In the genomic region with DNA sequence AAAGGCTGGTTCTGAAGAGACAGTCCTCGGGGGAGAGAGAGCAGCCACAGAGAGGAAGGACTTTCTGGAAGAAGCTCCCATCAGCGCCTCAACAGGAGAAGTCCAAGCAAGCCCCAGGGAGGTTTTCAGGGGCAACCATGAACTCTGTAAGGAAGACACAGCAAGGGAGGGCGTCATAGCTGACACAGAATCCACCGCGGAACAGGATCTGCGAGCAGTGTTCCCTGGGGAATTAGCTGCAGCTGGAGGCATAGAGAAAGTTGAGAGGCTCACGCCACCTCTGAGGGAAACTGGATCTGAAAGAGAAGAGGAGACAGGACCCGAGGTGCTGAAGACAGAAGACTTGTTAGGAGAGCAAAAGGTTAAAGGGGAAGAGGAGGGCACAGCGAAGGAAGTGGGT, we compare ENCODE assay signal across 29 mouse cellular contexts.
A peak's percentile ranks its signal among the peaks of the same experiment; 100 is the strongest.
DNase-seq lines count a peak whose midpoint lies in the region; ATAC-seq and TF ChIP-seq lines count a peak whose summit lies in the region.
"Had no signal": no experiment of that assay in that cellular context is flagged by ENCODE, and none has a peak within 500 bp of the region (broad histone marks: within the 10 kb centered on the region; RNA-seq: fewer than 3 reads in every experiment).

No protein-coding gene starts in this region.

- TF ChIP-seq CTCF in lung, adult 2 months (IDR thresholded peaks at IDR 0.05; ENCODE audit: insufficient read depth, low read length), result no peak

- 55% methylated on average over 9 of the region's 9 CpGs for WGBS in heart, embryonic 12.5 days
- 33% methylated on average over 9 of the region's 9 CpGs for WGBS in kidney, embryonic 16.5 days
- WGBS in lung, adult 2 months, result 56% methylated on average over 9 of the region's 9 CpGs
- 43% methylated on average over 9 of the region's 9 CpGs for WGBS in embryonic facial prominence, embryonic 14.5 days

- peak; percentile 6 to 12 for DNase-seq in heart, adult 18-20 months
- DNase-seq in kidney, postnatal 25 days, result no peak
- DNase-seq in lung, postnatal 10 days, result peak; percentile 12
- no peak for DNase-seq in lung, adult 2 months
- DNase-seq in embryonic facial prominence, embryonic 14.5 days (ENCODE audit: low spot score), result peak; percentile 41
- DNase-seq: adrenal gland, postnatal 25 days; cerebellum, adult 11-12 months; cerebellum, adult 9-11 months; forebrain, postnatal 0 days; gastrocnemius, postnatal 10 days; heart, postnatal 36 days; kidney, adult 9 months; right cerebral cortex, postnatal 25 days; thymus, adult 18-20 months; thymus, postnatal 25 days had no signal

- H3K4me2 ChIP-seq in heart, embryonic 12.5 days, result no peak overlapping the region
- H3K4me2 ChIP-seq in kidney, embryonic 16.5 days (replicated peaks; ENCODE audit: low read depth, low read length), result no peak overlapping the region
- H3K4me2 ChIP-seq in embryonic facial prominence, embryonic 14.5 days (ENCODE audit: low read depth, low read length), result no peak overlapping the region
- H3K4me2 ChIP-seq: embryonic facial prominence, embryonic 12.5 days; hindbrain, embryonic 14.5 days; limb, embryonic 12.5 days; liver, embryonic 15.5 days; midbrain, embryonic 15.5 days; stomach, embryonic 15.5 days had no signal

- no peak for ATAC-seq in heart, embryonic 12.5 days (ENCODE audit: insufficient number of reproducible peaks, low FRiP score)
- ATAC-seq in kidney, embryonic 16.5 days (ENCODE audit: low FRiP score, low TSS enrichment), result peak; percentile 35; the same call in 1 of the 2 replicates
- peak; percentile 73; the same call in 1 of the 2 replicates for ATAC-seq in embryonic facial prominence, embryonic 14.5 days (ENCODE audit: low read depth)
- ATAC-seq: CD4-positive, CD25-positive, alpha-beta regulatory T cell, adult 4 months; forebrain, postnatal 0 days; inflammation-experienced regulatory T-cells, adult 6 months; midbrain, embryonic 15.5 days had no signal

- no peak overlapping the region for H3K4me3 ChIP-seq in heart, embryonic 12.5 days
- H3K4me3 ChIP-seq in kidney, embryonic 16.5 days (ENCODE audit: low read length), result no peak overlapping the region
- no peak overlapping the region for H3K4me3 ChIP-seq in lung, adult 2 months (replicated peaks; ENCODE audit: extremely low read depth, low read depth, low read length)
- H3K4me3 ChIP-seq in embryonic facial prominence, embryonic 14.5 days (ENCODE audit: low read depth, low read length), result no peak overlapping the region
- H3K4me3 ChIP-seq: embryonic facial prominence, embryonic 12.5 days; heart, embryonic 10.5 days; layer of hippocampus, adult 2 months; left cerebral cortex, adult 2 months; limb, embryonic 12.5 days; liver, embryonic 15.5 days; midbrain, embryonic 10.5 days; midbrain, embryonic 15.5 days; stomach, embryonic 15.5 days had no signal

- no peak for TF ChIP-seq POLR2A in lung, adult 2 months (IDR thresholded peaks at IDR 0.05; ENCODE audit: borderline replicate concordance, extremely low read depth, low read depth, low read length)

- no peaks in the 10 kb centered on the region; the same call in 1 of the 2 replicates for H3K27me3 ChIP-seq in heart, embryonic 12.5 days (replicated peaks)
- H3K27me3 ChIP-seq in kidney, embryonic 16.5 days (ENCODE audit: insufficient read depth, low read length), result no peaks in the 10 kb centered on the region
- H3K27me3 ChIP-seq in embryonic facial prominence, embryonic 14.5 days (replicated peaks; ENCODE audit: control insufficient read depth, insufficient read depth, low read length), result no peaks in the 10 kb centered on the region
- H3K27me3 ChIP-seq: embryonic facial prominence, embryonic 12.5 days; liver, embryonic 15.5 days; midbrain, embryonic 15.5 days; stomach, embryonic 15.5 days had no signal

- H3K9me3 ChIP-seq in heart, embryonic 12.5 days (replicated peaks), result peaks cover 4% of the 10 kb centered on the region; the same call in 1 of the 2 replicates
- peaks cover 3% of the 10 kb centered on the region; the same call in 1 of the 2 replicates for H3K9me3 ChIP-seq in kidney, embryonic 16.5 days (ENCODE audit: low read length)
- no peaks in the 10 kb centered on the region for H3K9me3 ChIP-seq in embryonic facial prominence, embryonic 14.5 days (ENCODE audit: control insufficient read depth, low read length)
- H3K9me3 ChIP-seq: embryonic facial prominence, embryonic 12.5 days; heart, embryonic 10.5 days; limb, embryonic 12.5 days; liver, embryonic 15.5 days; midbrain, embryonic 10.5 days; midbrain, embryonic 15.5 days; stomach, embryonic 15.5 days had no signal

- H3K9ac ChIP-seq in heart, embryonic 12.5 days, result no peak overlapping the region
- no peak overlapping the region for H3K9ac ChIP-seq in kidney, embryonic 16.5 days (replicated peaks; ENCODE audit: low read length)
- no peak overlapping the region for H3K9ac ChIP-seq in embryonic facial prominence, embryonic 14.5 days (ENCODE audit: low read depth, low read length)
- H3K9ac ChIP-seq: embryonic facial prominence, embryonic 12.5 days; forebrain, postnatal 0 days; hindbrain, embryonic 14.5 days; limb, embryonic 12.5 days; liver, embryonic 15.5 days; midbrain, embryonic 15.5 days had no signal

- H3K4me1 ChIP-seq in heart, embryonic 12.5 days (replicated peaks), result no peaks in the 10 kb centered on the region
- H3K4me1 ChIP-seq in kidney, embryonic 16.5 days (ENCODE audit: insufficient read depth, low read length), result no peaks in the 10 kb centered on the region; the same call in 1 of the 2 replicates
- H3K4me1 ChIP-seq in lung, adult 2 months (ENCODE audit: control insufficient read depth, insufficient read depth, low read length), result no peaks in the 10 kb centered on the region
- peaks cover 6% of the 10 kb centered on the region; the same call in 1 of the 2 replicates for H3K4me1 ChIP-seq in embryonic facial prominence, embryonic 14.5 days (ENCODE audit: control insufficient read depth, insufficient read depth, low read length)
- H3K4me1 ChIP-seq: heart, embryonic 10.5 days; liver, embryonic 15.5 days; midbrain, embryonic 10.5 days; midbrain, embryonic 15.5 days; stomach, embryonic 15.5 days had no signal

- H3K27ac ChIP-seq in heart, embryonic 12.5 days (ENCODE audit: poor library complexity, severe bottlenecking), result no peak overlapping the region
- H3K27ac ChIP-seq in kidney, embryonic 16.5 days (ENCODE audit: low read length), result no peak overlapping the region
- H3K27ac ChIP-seq in embryonic facial prominence, embryonic 14.5 days (replicated peaks; ENCODE audit: low read depth, low read length), result no peak overlapping the region
- H3K27ac ChIP-seq: embryonic facial prominence, embryonic 12.5 days; heart, embryonic 10.5 days; hindbrain, embryonic 14.5 days; layer of hippocampus, adult 2 months; left cerebral cortex, adult 2 months; limb, embryonic 12.5 days; liver, embryonic 15.5 days; midbrain, embryonic 10.5 days; midbrain, embryonic 15.5 days; stomach, embryonic 15.5 days had no signal

- H3K36me3 ChIP-seq in heart, embryonic 12.5 days, result no peaks in the 10 kb centered on the region
- H3K36me3 ChIP-seq in kidney, embryonic 16.5 days (ENCODE audit: insufficient read depth, low read length), result no peaks in the 10 kb centered on the region
- H3K36me3 ChIP-seq in embryonic facial prominence, embryonic 14.5 days (ENCODE audit: control insufficient read depth, insufficient read depth, low read length), result no peaks in the 10 kb centered on the region
- H3K36me3 ChIP-seq: embryonic facial prominence, embryonic 12.5 days; heart, embryonic 10.5 days; limb, embryonic 12.5 days; liver, embryonic 15.5 days; midbrain, embryonic 10.5 days; midbrain, embryonic 15.5 days; stomach, embryonic 15.5 days had no signal

Comparison
In these comparisons a context has a peak if more than half of its experiments do, and no peak if none do; other contexts are left out.
1. DNase-seq: peak in heart, adult 18-20 months (2 of 2), lung, postnatal 10 days (single experiment) and embryonic facial prominence, embryonic 14.5 days (single experiment); none in kidney, postnatal 25 days (0 of 2) and lung, adult 2 months (single experiment).